Mouse (Mus musculus) ES-E14 (cell line): ENCODE data around the gene Thnsl2. TPM values are rescaled to one million over a fixed set of nuclear protein-coding genes. Genes with fewer than 3 reads are reported as not detected.

Source experiments
- DNase-seq: peaks from one replicate; pipeline ENCODE4 v3.0.0-alpha.2; 2013; ENCODE audit warnings: low read depth, low spot score
- H3K27ac ChIP-seq: 2 replicates; pipeline ENCODE4 v1.5.1; 2012; ENCODE audit warnings: low read depth, mild to moderate bottlenecking, low read length, moderate library complexity, mixed read lengths; ENCODE audit not compliant: poor library complexity, insufficient read depth, severe bottlenecking
- H3K36me3 ChIP-seq: 2 replicates; pipeline ENCODE4 v1.6.1; 2012; ENCODE audit warnings: mild to moderate bottlenecking, low read length, moderate library complexity, mixed read lengths; ENCODE audit not compliant: control insufficient read depth, poor library complexity, insufficient read depth, severe bottlenecking
- H3K4me1 ChIP-seq, 2 experiments: fragments of 150-350 bp in 1 of 2; sonication (generic) in 1 of 2; 2 replicates each; pipeline ENCODE4 v1.6.1; 2012; ENCODE audit warnings: low read length in 2 of 2, mild to moderate bottlenecking in 1 of 2, mixed read lengths in 1 of 2; ENCODE audit not compliant: control insufficient read depth in 2 of 2, insufficient read depth in 2 of 2, poor library complexity in 1 of 2
- H3K4me3 ChIP-seq, 2 experiments: fragments of 150-350 bp in 1 of 2; sonication (generic) in 1 of 2; 2 replicates each; pipeline ENCODE4 v1.5.1; 2012; ENCODE audit warnings: low read length in 2 of 2, low read depth in 1 of 2, mild to moderate bottlenecking in 1 of 2, mixed read lengths in 1 of 2; ENCODE audit not compliant: insufficient read depth in 1 of 2, poor library complexity in 1 of 2, severe bottlenecking in 1 of 2
- H3K9ac ChIP-seq: 2 replicates; pipeline ENCODE4 v1.6.1; 2012; ENCODE audit warnings: low read depth, mild to moderate bottlenecking, low read length, mixed read lengths; ENCODE audit not compliant: poor library complexity, insufficient read depth, severe bottlenecking
- H3K9me3 ChIP-seq: fragments of 150-350 bp; sonication (generic); 2 replicates; pipeline ENCODE4 v1.6.1; 2012; ENCODE audit warnings: low read depth, mild to moderate bottlenecking, low read length; ENCODE audit not compliant: control insufficient read depth, insufficient read depth
- CHD2 ChIP-seq: IDR thresholded peaks from 2 replicates; pipeline ENCODE4 v1.6.1; 2014; ENCODE audit warnings: mild to moderate bottlenecking, low read depth, low read length, inconsistent platforms
- HCFC1 ChIP-seq: IDR thresholded peaks from 2 replicates; pipeline ENCODE4 v1.6.1; 2012; ENCODE audit warnings: low read length, inconsistent platforms, borderline replicate concordance; ENCODE audit not compliant: insufficient read depth
- MAFK ChIP-seq: IDR thresholded peaks from 2 replicates; pipeline ENCODE4 v1.6.1; 2014; ENCODE audit warnings: mild to moderate bottlenecking, low read depth, low read length, inconsistent platforms; ENCODE audit not compliant: insufficient read depth
- ZC3H11A ChIP-seq: IDR thresholded peaks from 2 replicates; pipeline ENCODE4 v1.6.1; 2012; ENCODE audit warnings: low read depth, mild to moderate bottlenecking, inconsistent platforms, low read length, borderline replicate concordance
- ZNF384 ChIP-seq: IDR thresholded peaks from 2 replicates; pipeline ENCODE4 v1.6.1; 2012; ENCODE audit warnings: low read depth, low read length, inconsistent platforms
- in situ Hi-C, 2 experiments: fragments of 600-800 bp; cut with MboI; formaldehyde crosslinking; loops; one replicate each; pipeline ENCODE4 v1.15.1; 2025; ENCODE audit warnings: low sequenced_read_pairs in 2 of 2, inconsistent platforms in 1 of 2; ENCODE audit not compliant: unreplicated experiment in 2 of 2
- total RNA-seq: library from RNA; depleted of rRNA; stranded (reverse); fragments of 300-350 nt; gene quantifications from 2 replicates; pipeline ENCODE4 v1.2.3, GENCODE M21; 2012

Gene Thnsl2
- total RNA-seq, 1 experiment: 5.2 TPM

DNA sequence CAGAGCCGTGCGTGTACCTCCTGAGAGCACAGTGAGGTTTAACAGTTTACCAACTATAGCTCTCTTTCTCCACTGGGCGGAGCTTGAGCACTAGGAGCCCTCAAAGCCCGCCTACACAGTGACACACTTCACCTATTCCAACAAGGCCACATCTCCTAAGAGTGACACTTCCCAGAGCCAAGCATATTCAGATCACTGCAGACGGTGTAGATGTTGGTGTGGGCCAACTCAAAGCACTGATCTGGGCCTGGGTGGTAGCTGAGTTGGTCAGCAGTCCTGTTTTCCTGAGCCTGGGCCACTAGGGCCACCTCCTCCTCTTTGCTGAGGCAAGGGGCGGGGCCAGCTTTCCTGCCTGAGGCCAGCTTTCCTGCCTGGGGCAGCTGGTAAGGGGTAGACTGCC lies 20.2 kb upstream of the Thnsl2 start:
- DNase-seq: peak; percentile 45
- in situ Hi-C loops: loop anchor here in 1 of 2 experiments (10.0 to 25.0 kb wide), 2 partner anchors 130 to 623 kb away; no protein-coding TSS in a partner anchor
- Histone ChIP-seq H3K9me3 (no peaks in the 10 kb centered on the region), H3K27ac (no peak overlapping the region), H3K4me3 (peak overlapping the region in 1 of 2 experiments; percentile 44; a peak in 1 of 4 replicates), H3K36me3 (no peaks in the 10 kb centered on the region), H3K4me1 (peaks cover 0 to 4% of the 10 kb centered on the region in 2 experiments; a peak in 1 of 4 replicates), H3K9ac (no peak overlapping the region)
- TF ChIP-seq CHD2: no peak
- TF ChIP-seq MAFK: no peak
- no peak for TF ChIP-seq ZNF384
- no peak for TF ChIP-seq ZC3H11A
- no peak for TF ChIP-seq HCFC1

DNA sequence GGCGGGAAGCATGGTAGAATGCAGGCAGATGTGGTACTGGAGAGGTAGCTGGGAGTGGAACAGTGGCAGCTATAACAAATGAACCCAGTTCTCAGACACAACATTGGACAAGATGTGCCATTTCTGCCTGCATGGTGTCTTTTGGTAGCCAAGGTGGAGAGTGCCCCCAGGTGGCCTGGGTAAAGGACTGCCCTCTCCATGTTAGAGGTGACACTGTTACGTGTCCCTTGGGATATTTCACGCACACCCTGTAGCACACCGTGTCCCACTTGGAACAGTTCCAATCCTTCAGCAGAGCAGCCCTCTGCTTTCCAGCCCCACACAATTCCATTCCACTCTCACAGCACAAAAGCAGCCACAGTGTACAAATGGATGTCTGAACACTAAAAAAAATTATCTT lies 18.0 kb upstream of the Thnsl2 start:
- in situ Hi-C loops: loop anchor here in 1 of 2 experiments (10.0 to 25.0 kb wide), 2 partner anchors 133 to 625 kb away; no protein-coding TSS in a partner anchor
- Histone ChIP-seq H3K27ac (no peak overlapping the region), H3K4me1 (peaks cover 0 to 4% of the 10 kb centered on the region in 2 experiments; a peak in 1 of 4 replicates), H3K36me3 (no peaks in the 10 kb centered on the region), H3K4me3 (no peak overlapping the region), H3K9ac (no peak overlapping the region), H3K9me3 (no peaks in the 10 kb centered on the region)
- TF ChIP-seq ZNF384: no peak
- no peak; the same call in 1 of the 2 replicates for TF ChIP-seq ZC3H11A
- TF ChIP-seq HCFC1: no peak
- no peak for TF ChIP-seq MAFK
- no peak for TF ChIP-seq CHD2
- no peak for DNase-seq

DNA sequence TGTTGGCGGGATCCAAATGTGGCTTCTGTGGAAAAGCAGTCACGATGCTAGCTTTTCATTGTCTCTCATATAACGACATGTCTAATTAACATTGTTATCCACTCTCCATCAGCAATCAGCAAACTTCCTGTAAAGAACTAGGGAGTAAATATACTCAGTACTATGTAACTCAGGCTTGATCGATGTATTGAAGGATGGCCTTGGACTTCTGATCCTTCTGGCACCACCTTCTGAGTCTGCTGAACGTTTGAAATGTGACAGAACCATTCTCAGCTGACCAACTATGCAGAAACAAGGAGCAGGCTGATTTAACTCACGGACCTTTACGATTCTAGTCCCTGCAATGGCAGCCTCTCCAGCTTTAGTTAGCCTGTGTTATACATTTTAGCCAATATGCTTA lies 17.1 kb upstream of the Thnsl2 start:
- H3K27ac ChIP-seq: no peak overlapping the region
- in situ Hi-C loops: loop anchor here in 1 of 2 experiments (10.0 to 25.0 kb wide), 2 partner anchors 134 to 626 kb away; no protein-coding TSS in a partner anchor
- H3K4me1 ChIP-seq: peaks cover 0 to 4% of the 10 kb centered on the region in 2 experiments; a peak in 1 of 4 replicates
- H3K9me3 ChIP-seq: no peaks in the 10 kb centered on the region
- no peak for DNase-seq
- TF ChIP-seq ZNF384 (no peak), MAFK (no peak), ZC3H11A (no peak), HCFC1 (no peak), CHD2 (no peak)
- H3K36me3 ChIP-seq: no peaks in the 10 kb centered on the region
- no peak overlapping the region for H3K9ac ChIP-seq
- H3K4me3 ChIP-seq: no peak overlapping the region

DNA sequence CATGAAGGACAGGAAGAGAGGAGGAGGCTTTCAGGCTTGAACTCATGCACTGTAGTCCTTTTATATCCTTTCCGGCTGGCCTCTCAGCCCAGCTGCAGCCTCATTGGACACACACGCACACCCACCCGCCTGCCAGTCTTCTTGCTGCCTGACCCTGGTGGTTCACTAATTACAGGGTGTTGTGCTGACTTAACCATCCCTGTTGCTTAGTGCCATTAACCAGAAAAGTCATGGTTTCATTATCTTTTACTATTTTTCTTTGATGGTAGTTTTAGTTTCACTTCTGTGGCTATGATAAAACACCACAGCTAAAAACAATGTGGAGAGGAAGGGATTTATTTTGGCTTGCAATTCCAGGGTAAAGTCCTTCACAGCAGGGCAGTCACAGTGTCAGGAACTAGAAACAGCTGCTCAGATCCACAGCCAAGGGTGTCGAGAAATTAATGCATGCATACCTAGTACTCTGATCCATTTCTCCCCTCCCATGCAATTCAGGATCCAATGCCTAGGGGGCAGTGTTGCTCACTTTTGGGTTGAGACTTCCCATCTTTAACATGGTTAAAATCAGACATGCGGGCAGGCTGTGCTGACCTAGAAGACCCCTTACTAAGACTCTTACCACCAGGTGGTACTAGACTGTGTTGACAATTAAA lies 12.6 kb upstream of the Thnsl2 start:
- Histone ChIP-seq H3K9me3 (no peaks in the 10 kb centered on the region), H3K4me3 (no peak overlapping the region), H3K36me3 (no peaks in the 10 kb centered on the region), H3K9ac (no peak overlapping the region), H3K4me1 (no peaks in the 10 kb centered on the region), H3K27ac (no peak overlapping the region)
- DNase-seq: peak; percentile 63
- TF ChIP-seq ZC3H11A (peak; percentile 48; the same call in 1 of the 2 replicates), HCFC1 (no peak)
- in situ Hi-C loops: loop anchor here in 1 of 2 experiments (10.0 to 25.0 kb wide), 2 partner anchors 238 to 631 kb away; no protein-coding TSS in a partner anchor
